In genomic region chr6:6909586-6909985, GRCm38 (mm10) we compare ENCODE assay signal across 11 mouse cellular contexts. TPM values are rescaled to one million over a fixed set of nuclear protein-coding genes. Genes with fewer than 3 reads are reported as not detected.
DNase-seq lines count a peak whose midpoint lies in the region; ATAC-seq and TF ChIP-seq lines count a peak whose summit lies in the region.
"Had no signal": no experiment of that assay in that cellular context is flagged by ENCODE, and none has a peak within 500 bp of the region (broad histone marks: within the 10 kb centered on the region; RNA-seq: fewer than 3 reads in every experiment).

No protein-coding gene starts in this region.

- no peak for ATAC-seq in CD4-positive, CD25-positive, alpha-beta regulatory T cell, adult 4 months

- H3K27ac ChIP-seq in gastrocnemius, adult 2 months, result no peak overlapping the region

- intact Hi-C loops in left cerebral cortex, postnatal 14 days (cut with DNase I), result no loop called here
- intact Hi-C loops in gastrocnemius, adult 2 months (cut with DNase I), result no loop called here

- no peak for TF ChIP-seq CTCF in gastrocnemius, adult 2 months (IDR thresholded peaks at IDR 0.05)

- no peak overlapping the region for H3K4me3 ChIP-seq in gastrocnemius, adult 2 months

- peak; percentile 7 to 15 for DNase-seq in left cerebral cortex, postnatal 14 days (ENCODE audit: low spot score in 2 of 2)
- DNase-seq in left cerebral cortex, adult 11 months (ENCODE audit: low spot score), result no peak
- peak; percentile 75 for DNase-seq in gastrocnemius, adult 2 months
- peak; percentile 66 to 67 for DNase-seq in kidney, postnatal 25 days
- peak; percentile 80 for DNase-seq in testis, postnatal 10 days (ENCODE audit: low spot score)
- no peak for DNase-seq in layer of hippocampus, postnatal 10 days (ENCODE audit: low spot score in 2 of 2)
- no peak for DNase-seq in cerebellum, postnatal 14 days

RNA-seq across cellular contexts. Expression of gene Dlx5, which starts 27.7 kb away (rescaled TPM):
- total RNA-seq in left cerebral cortex, postnatal 14 days (2021), result 1 to 10 TPM; 6.4 to 6.9 TPM
- total RNA-seq in gastrocnemius, adult 2 months (2021), result not detected
- total RNA-seq in layer of hippocampus, postnatal 10 days (2021), result 1 to 10 TPM; 5.8 to 5.9 TPM
- polyA plus RNA-seq in CD4-positive, CD25-positive, alpha-beta regulatory T cell, adult 4 months (2017; shearing (Covaris generic)), result not detected
- total RNA-seq: megakaryocyte progenitor cell, adult 5-6 weeks had no signal
- polyA plus RNA-seq: small intestine, adult 2 months had no signal

RNA-seq across cellular contexts. Expression of gene Sdhaf3, which starts 46.2 kb away (rescaled TPM):
- 1 to 10 TPM; 3.6 to 3.8 TPM for total RNA-seq in left cerebral cortex, postnatal 14 days (2021)
- 1 to 10 TPM; 4.8 to 6.6 TPM for total RNA-seq in gastrocnemius, adult 2 months (2021)
- 1 to 10 TPM; 4.6 to 4.7 TPM for total RNA-seq in layer of hippocampus, postnatal 10 days (2021)
- 1 to 10 TPM; 3.5 to 4.6 TPM for polyA plus RNA-seq in CD4-positive, CD25-positive, alpha-beta regulatory T cell, adult 4 months (2017; shearing (Covaris generic))

RNA-seq across cellular contexts. Expression of gene Dlx6, which starts 46.5 kb away (rescaled TPM):
- 10 to 100 TPM in 1 of 2 experiments, 1 to 10 TPM in 1; 8.9 to 10.8 TPM for total RNA-seq in left cerebral cortex, postnatal 14 days (2021)
- total RNA-seq in gastrocnemius, adult 2 months (2021), result not detected
- 1 to 10 TPM; 6.6 to 7.0 TPM for total RNA-seq in layer of hippocampus, postnatal 10 days (2021)
- polyA plus RNA-seq in CD4-positive, CD25-positive, alpha-beta regulatory T cell, adult 4 months (2017; shearing (Covaris generic)), result not detected
- total RNA-seq: gastrocnemius, postnatal 4 days; megakaryocyte progenitor cell, adult 5-6 weeks had no signal
- polyA plus RNA-seq: small intestine, adult 2 months had no signal

Comparison
In these comparisons a context has a peak if more than half of its experiments do, and no peak if none do; other contexts are left out.
1. DNase-seq: peak in left cerebral cortex, postnatal 14 days (2 of 2), gastrocnemius, adult 2 months (single experiment), kidney, postnatal 25 days (2 of 2) and testis, postnatal 10 days (single experiment); none in left cerebral cortex, adult 11 months (single experiment), layer of hippocampus, postnatal 10 days (0 of 2) and cerebellum, postnatal 14 days (0 of 2).
2. RNA of gene Dlx5, which starts 27.7 kb away (total RNA-seq): 6.4 to 6.9 TPM in left cerebral cortex, postnatal 14 days and 5.8 to 5.9 TPM in layer of hippocampus, postnatal 10 days; not detected in gastrocnemius, adult 2 months; every median in the first group is over 4 times any median in the second.
3. RNA of gene Dlx6, which starts 46.5 kb away (total RNA-seq): 8.9 to 10.8 TPM in left cerebral cortex, postnatal 14 days and 6.6 to 7.0 TPM in layer of hippocampus, postnatal 10 days; not detected in gastrocnemius, adult 2 months; every median in the first group is over 4 times any median in the second.